ENCODE assay signal across 9 mouse cellular contexts in the genomic region with DNA sequence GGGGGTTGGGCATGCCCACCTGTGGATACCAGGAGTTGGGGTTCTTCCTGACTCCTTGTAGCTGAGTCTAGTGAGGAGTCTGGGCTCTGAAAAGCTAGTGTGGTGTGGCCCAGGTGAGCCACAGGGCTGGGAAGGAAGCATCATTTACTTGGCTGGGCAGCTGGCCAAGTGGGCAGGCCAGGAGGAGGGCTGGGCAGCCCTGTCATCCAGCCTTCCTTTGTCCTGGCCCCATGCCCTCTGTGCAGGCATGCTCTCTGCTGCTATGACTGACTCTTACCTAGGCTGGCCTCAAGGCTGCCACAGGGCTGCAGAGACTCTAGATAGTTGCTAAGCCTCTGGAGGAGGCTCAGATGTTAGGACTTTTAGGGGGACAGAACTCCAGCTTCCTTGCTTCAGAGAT. TPM values are rescaled to one million over a fixed set of nuclear protein-coding genes. Genes with fewer than 3 reads are reported as not detected.
DNase-seq lines count a peak whose midpoint lies in the region; ATAC-seq and TF ChIP-seq lines count a peak whose summit lies in the region.
"Had no signal": no experiment of that assay in that cellular context is flagged by ENCODE, and none has a peak within 500 bp of the region (broad histone marks: within the 10 kb centered on the region; RNA-seq: fewer than 3 reads in every experiment).

No protein-coding gene starts in this region.

- H3K9ac ChIP-seq in midbrain, embryonic 14.5 days (replicated peaks; ENCODE audit: low read length), result no peak overlapping the region
- H3K9ac ChIP-seq in midbrain, embryonic 15.5 days, result no peak overlapping the region
- no peak overlapping the region for H3K9ac ChIP-seq in kidney, postnatal 0 days (ENCODE audit: low read depth, low read length)

- no peaks in the 10 kb centered on the region for H3K9me3 ChIP-seq in midbrain, embryonic 14.5 days (ENCODE audit: control insufficient read depth, low read length)
- no peaks in the 10 kb centered on the region for H3K9me3 ChIP-seq in midbrain, embryonic 15.5 days
- no peaks in the 10 kb centered on the region for H3K9me3 ChIP-seq in kidney, postnatal 0 days (replicated peaks; ENCODE audit: low read length)
- H3K9me3 ChIP-seq: G1E had no signal

- TF ChIP-seq CTCF in kidney, postnatal 0 days (IDR thresholded peaks at IDR 0.05; ENCODE audit: low read depth), result no peak

- no peak overlapping the region for H3K4me2 ChIP-seq in midbrain, embryonic 14.5 days (ENCODE audit: low read length)
- no peak overlapping the region for H3K4me2 ChIP-seq in midbrain, embryonic 15.5 days
- no peak overlapping the region for H3K4me2 ChIP-seq in kidney, postnatal 0 days (ENCODE audit: low read length)

- no peak for ATAC-seq in midbrain, embryonic 14.5 days (ENCODE audit: low FRiP score, low TSS enrichment)
- ATAC-seq in midbrain, embryonic 15.5 days (replicated peaks), result no peak
- ATAC-seq in kidney, postnatal 0 days (replicated peaks; ENCODE audit: low FRiP score, low read depth), result peak; percentile 77

- no peak overlapping the region for H3K4me3 ChIP-seq in midbrain, embryonic 14.5 days (replicated peaks; ENCODE audit: low read depth, low read length)
- no peak overlapping the region for H3K4me3 ChIP-seq in midbrain, embryonic 15.5 days
- H3K4me3 ChIP-seq in kidney, postnatal 0 days (replicated peaks; ENCODE audit: low read depth, low read length), result no peak overlapping the region

- H3K27me3 ChIP-seq in midbrain, embryonic 14.5 days (ENCODE audit: control insufficient read depth, insufficient read depth, low read length), result no peaks in the 10 kb centered on the region
- no peaks in the 10 kb centered on the region for H3K27me3 ChIP-seq in midbrain, embryonic 15.5 days (replicated peaks)
- H3K27me3 ChIP-seq in kidney, postnatal 0 days (ENCODE audit: insufficient read depth, low read length), result no peaks in the 10 kb centered on the region

- H3K27ac ChIP-seq in midbrain, embryonic 14.5 days (replicated peaks; ENCODE audit: low read depth, low read length), result no peak overlapping the region
- no peak overlapping the region for H3K27ac ChIP-seq in midbrain, embryonic 15.5 days
- H3K27ac ChIP-seq in kidney, postnatal 0 days, result no peak overlapping the region

- DNase-seq in midbrain, embryonic 14.5 days, result peak; percentile 22
- peak; percentile 60 for DNase-seq in gastrocnemius, postnatal 25 days
- DNase-seq in kidney, postnatal 0 days (ENCODE audit: low spot score), result peak; percentile 60
- peak; percentile 65 for DNase-seq in ovary, postnatal 14 days (ENCODE audit: low spot score)
- no peak for DNase-seq in frontal cortex, postnatal 10 days (ENCODE audit: low spot score in 2 of 2)
- DNase-seq in layer of hippocampus, postnatal 10 days (ENCODE audit: low spot score in 2 of 2), result no peak
- DNase-seq in spleen, adult 18-20 months, result no peak

- H3K4me1 ChIP-seq in midbrain, embryonic 14.5 days (ENCODE audit: control insufficient read depth, insufficient read depth, low read length), result peaks cover 7% of the 10 kb centered on the region; the same call in 1 of the 2 replicates
- peaks cover 4% of the 10 kb centered on the region; the same call in 1 of the 2 replicates for H3K4me1 ChIP-seq in midbrain, embryonic 15.5 days
- H3K4me1 ChIP-seq in kidney, postnatal 0 days (replicated peaks; ENCODE audit: insufficient read depth, low read length), result peaks cover 32% of the 10 kb centered on the region

- no peaks in the 10 kb centered on the region for H3K36me3 ChIP-seq in midbrain, embryonic 14.5 days (ENCODE audit: control insufficient read depth, insufficient read depth, low read length)
- H3K36me3 ChIP-seq in midbrain, embryonic 15.5 days (replicated peaks), result no peaks in the 10 kb centered on the region
- H3K36me3 ChIP-seq in kidney, postnatal 0 days (ENCODE audit: insufficient read depth, low read length), result no peaks in the 10 kb centered on the region
- H3K36me3 ChIP-seq: G1E had no signal

RNA-seq across cellular contexts. Expression of gene Rxra, which starts 42.0 kb away (rescaled TPM):
- 1.9 and 2.5 TPM in 2 replicates for polyA plus RNA-seq in midbrain, embryonic 14.5 days (2014; fragmentation: Nextera tagmentation; extraction: Ambion mirVana)
- polyA plus RNA-seq in midbrain, embryonic 15.5 days (2015; fragmentation: Nextera tagmentation; extraction: Ambion mirVana), result 3.1 and 4.1 TPM in 2 replicates
- 10 to 100 TPM; 70.1 to 81.3 TPM for total RNA-seq in gastrocnemius, postnatal 25 days (2021)
- polyA plus RNA-seq in kidney, postnatal 0 days (2015; fragmentation: Nextera tagmentation; extraction: Ambion mirVana), result 9.4 and 9.6 TPM in 2 replicates
- total RNA-seq in layer of hippocampus, postnatal 10 days (2021), result 10 to 100 TPM; 13.4 to 14.2 TPM
- polyA plus RNA-seq: G1E had no signal

Comparison
In these comparisons a context has a peak if more than half of its experiments do, and no peak if none do; other contexts are left out.
1. DNase-seq: peak in midbrain, embryonic 14.5 days (single experiment), gastrocnemius, postnatal 25 days (single experiment), kidney, postnatal 0 days (single experiment) and ovary, postnatal 14 days (single experiment); none in frontal cortex, postnatal 10 days (0 of 2), layer of hippocampus, postnatal 10 days (0 of 2) and spleen, adult 18-20 months (0 of 2).